Mouse (Mus musculus) forebrain, postnatal 0 days (tissue): ENCODE measurements around the gene Ash1l. TPM values are rescaled to one million over a fixed set of nuclear protein-coding genes. Genes with fewer than 3 reads are reported as not detected.

Experiments used
- ATAC-seq: fragments of 200-750 bp; cut with Nextera tagmentation; 2 replicates; pipeline ENCODE4 v1.8.0; 2017; ENCODE audit warnings: mild to moderate bottlenecking, moderate library complexity
- DNase-seq: peaks from one replicate; pipeline ENCODE4 v3.0.0-alpha.2; 2015
- H3K27ac ChIP-seq: fragments of 300-500 bp; sonication (generic); 2 replicates; pipeline ENCODE4 v1.5.1; 2014; ENCODE audit warnings: low read depth, mild to moderate bottlenecking, antibody characterized with exemption, low read length, moderate library complexity, mixed read lengths
- H3K27me3 ChIP-seq: fragments of 300-500 bp; sonication (generic); 2 replicates; pipeline ENCODE4 v1.6.1; 2014; ENCODE audit warnings: mild to moderate bottlenecking, low read length, mixed read lengths; ENCODE audit not compliant: insufficient read depth
- H3K36me3 ChIP-seq: fragments of 300-500 bp; sonication (generic); 2 replicates; pipeline ENCODE4 v1.6.1; 2014; ENCODE audit warnings: mild to moderate bottlenecking, moderate library complexity; ENCODE audit not compliant: insufficient read depth
- H3K4me1 ChIP-seq: fragments of 300-500 bp; sonication (generic); 2 replicates; pipeline ENCODE4 v1.6.1; 2014; ENCODE audit warnings: antibody characterized with exemption; ENCODE audit not compliant: insufficient read depth
- H3K4me2 ChIP-seq: fragments of 300-500 bp; sonication (generic); 2 replicates; pipeline ENCODE4 v1.6.1; 2014; ENCODE audit warnings: low read depth, mild to moderate bottlenecking, moderate library complexity
- H3K4me3 ChIP-seq: fragments of 300-500 bp; sonication (generic); 2 replicates; pipeline ENCODE4 v1.5.1; 2014; ENCODE audit warnings: low read depth, low read length, mixed read lengths
- H3K9ac ChIP-seq: fragments of 300-500 bp; sonication (generic); 2 replicates; pipeline ENCODE4 v1.6.1; 2014; ENCODE audit warnings: mild to moderate bottlenecking
- H3K9me3 ChIP-seq: fragments of 300-500 bp; sonication (generic); 2 replicates; pipeline ENCODE4 v1.6.1; 2016; ENCODE audit warnings: low read length
- CTCF ChIP-seq: sonication (generic); IDR thresholded peaks from 2 replicates; pipeline ENCODE4 v1.5.1; 2016; ENCODE audit warnings: antibody characterized with exemption, control low read depth, low read depth
- WGBS: fragments of 180-500 bp; shearing (Covaris S2); extraction: QIAGEN DNeasy Blood & Tissue Kit; methylation state at CpG from one replicate; pipeline ENCODE4 v1.1.7; 2014; 5-methylcytosine and 5-hydroxymethylcytosine counted together
- polyA plus RNA-seq: library from polyadenylated mRNA; unstranded; fragments of >200 nt; fragmentation: Nextera tagmentation; extraction: Ambion mirVana; gene quantifications from 2 replicates; pipeline ENCODE4 v1.2.1, GENCODE M21; 2015
- total RNA-seq: library from RNA; depleted of rRNA; stranded (reverse); fragments of >200 nt; gene quantifications from 2 replicates; pipeline ENCODE4 v1.2.3, GENCODE M21; 2014; rRNA removed

Ash1l gene
- total and polyA plus RNA-seq, 2 experiments from 2014 or later, result 12.8 to 28.9 TPM

- no peak overlapping the region for H3K4me3 ChIP-seq
- no peak overlapping the region for H3K4me2 ChIP-seq
- 7% methylated on average over 2 of the region's 2 CpGs for WGBS
- no peak overlapping the region for H3K9ac ChIP-seq
- H3K9me3 ChIP-seq, result no peaks in the 10 kb centered on the region
- no peaks in the 10 kb centered on the region for H3K4me1 ChIP-seq
- DNase-seq, result peak; percentile 28
- H3K27ac ChIP-seq, result no peak overlapping the region
- no peaks in the 10 kb centered on the region for H3K36me3 ChIP-seq
- no peaks in the 10 kb centered on the region for H3K27me3 ChIP-seq
- ATAC-seq, result peak; percentile 58
- TF ChIP-seq CTCF, result peak; percentile 52
Measured at GRCm38 (mm10) chr3:89115522-89115921, 165.1 kb downstream of the Ash1l start.

- Histone ChIP-seq H3K4me1 (no peaks in the 10 kb centered on the region), H3K4me3 (no peak overlapping the region), H3K4me2 (no peak overlapping the region), H3K36me3 (no peaks in the 10 kb centered on the region), H3K9me3 (no peaks in the 10 kb centered on the region), H3K27me3 (no peaks in the 10 kb centered on the region), H3K27ac (no peak overlapping the region), H3K9ac (no peak overlapping the region)
- ATAC-seq (no peak), DNase-seq (no peak)
- 83% methylated on average over 2 of the region's 2 CpGs for WGBS
- no peak for TF ChIP-seq CTCF
Measured at GRCm38 (mm10) chr3:89123313-89123712, 172.9 kb downstream of the Ash1l start.

GRCm38 (mm10) chr3:89124241-89124640 is 173.8 kb downstream of the Ash1l start:
- Histone ChIP-seq H3K36me3 (no peaks in the 10 kb centered on the region), H3K4me2 (no peak overlapping the region), H3K27me3 (no peaks in the 10 kb centered on the region), H3K9ac (no peak overlapping the region), H3K4me3 (no peak overlapping the region), H3K4me1 (no peaks in the 10 kb centered on the region), H3K9me3 (no peaks in the 10 kb centered on the region), H3K27ac (no peak overlapping the region)
- DNase-seq (no peak), ATAC-seq (no peak)
- no peak for TF ChIP-seq CTCF
- 78% methylated on average over 3 of the region's 3 CpGs for WGBS

GRCm38 (mm10) chr3:89125981-89126380 is 175.6 kb downstream of the Ash1l start:
- no peak overlapping the region for H3K27ac ChIP-seq
- no peak overlapping the region for H3K4me2 ChIP-seq
- no peaks in the 10 kb centered on the region for H3K27me3 ChIP-seq
- no peak overlapping the region for H3K4me3 ChIP-seq
- TF ChIP-seq CTCF, result no peak
- 91% methylated on average over 3 of the region's 3 CpGs for WGBS
- no peaks in the 10 kb centered on the region for H3K9me3 ChIP-seq
- H3K4me1 ChIP-seq, result no peaks in the 10 kb centered on the region
- ATAC-seq (no peak), DNase-seq (no peak)
- H3K9ac ChIP-seq, result no peak overlapping the region
- H3K36me3 ChIP-seq, result no peaks in the 10 kb centered on the region

Other genes with a start within 250 kb of the Ash1l start
- gene Rit1, start 233.8 kb upstream of the Ash1l start, total RNA-seq, result 58.2 and 61.2 TPM in 2 replicates
- gene Rit1, start 233.8 kb upstream of the Ash1l start, polyA plus RNA-seq, result 54.9 and 62.3 TPM in 2 replicates
- gene Syt11, start 175.5 kb upstream of the Ash1l start, total RNA-seq, result 147 and 164 TPM in 2 replicates
- 197 and 240 TPM in 2 replicates for gene Syt11, start 175.5 kb upstream of the Ash1l start, polyA plus RNA-seq
- gene Gon4l, start 115.4 kb upstream of the Ash1l start, total RNA-seq, result 37.8 and 50.0 TPM in 2 replicates
- gene Gon4l, start 115.4 kb upstream of the Ash1l start, polyA plus RNA-seq, result 6.4 and 8.0 TPM in 2 replicates
- 36.8 and 37.3 TPM in 2 replicates for gene Msto1, start 36.6 kb upstream of the Ash1l start, total RNA-seq
- 40.6 and 41.1 TPM in 2 replicates for gene Msto1, start 36.6 kb upstream of the Ash1l start, polyA plus RNA-seq
- 76.2 and 83.0 TPM in 2 replicates for gene Dap3, start 559 bp downstream of the Ash1l start, total RNA-seq
- gene Dap3, start 559 bp downstream of the Ash1l start, polyA plus RNA-seq, result 127 and 141 TPM in 2 replicates
- gene Rusc1, start 142.7 kb downstream of the Ash1l start, total RNA-seq, result 148 and 158 TPM in 2 replicates
- gene Rusc1, start 142.7 kb downstream of the Ash1l start, polyA plus RNA-seq, result 86.1 and 101 TPM in 2 replicates
- gene Gm43738, start 150.5 kb downstream of the Ash1l start, total RNA-seq, result not detected in 2 replicates
- gene Gm43738, start 150.5 kb downstream of the Ash1l start, polyA plus RNA-seq, result not detected in 2 replicates
- 421 and 510 TPM in 2 replicates for gene Fdps, start 151.3 kb downstream of the Ash1l start, total RNA-seq
- gene Fdps, start 151.3 kb downstream of the Ash1l start, polyA plus RNA-seq, result 435 and 441 TPM in 2 replicates
- gene Pklr, start 185.5 kb downstream of the Ash1l start, total RNA-seq, result 0.08 and 0.76 TPM in 2 replicates
- 0.19 TPM in 1 of 2 replicates, not detected in the other for gene Pklr, start 185.5 kb downstream of the Ash1l start, polyA plus RNA-seq
- gene Hcn3, start 209.6 kb downstream of the Ash1l start, total RNA-seq, result 44.9 and 45.5 TPM in 2 replicates
- gene Hcn3, start 209.6 kb downstream of the Ash1l start, polyA plus RNA-seq, result 22.7 and 30.3 TPM in 2 replicates
- gene Clk2, start 214.2 kb downstream of the Ash1l start, total RNA-seq, result 35.6 and 43.1 TPM in 2 replicates
- gene Clk2, start 214.2 kb downstream of the Ash1l start, polyA plus RNA-seq, result 11.2 and 12.8 TPM in 2 replicates
- 44.3 and 63.7 TPM in 2 replicates for gene Scamp3, start 226.9 kb downstream of the Ash1l start, total RNA-seq
- 116 and 124 TPM in 2 replicates for gene Scamp3, start 226.9 kb downstream of the Ash1l start, polyA plus RNA-seq
- gene Fam189b, start 232.5 kb downstream of the Ash1l start, total RNA-seq, result 8.9 and 12.7 TPM in 2 replicates
- gene Fam189b, start 232.5 kb downstream of the Ash1l start, polyA plus RNA-seq, result 23.8 and 31.8 TPM in 2 replicates